Mouse (Mus musculus) megakaryocyte, embryonic 14.5 days (primary cell): ENCODE measurements at regions not wholly inside any gene's neighbourhood (a gene's known extent, or its start where the extent isn't known, plus 50 kb on each side); places are given as distances from the start of the nearest gene placed in this dataset.

ENCODE experiments used
- FLI1 ChIP-seq: IDR thresholded peaks from 2 replicates; pipeline ENCODE4 v1.6.1; 2012; ENCODE audit warnings: low read length, inconsistent platforms, mixed read lengths
- GATA1 ChIP-seq: IDR thresholded peaks from 3 replicates; pipeline ENCODE4 v1.6.1; 2012; ENCODE audit warnings: mixed read lengths, low read length, inconsistent platforms, borderline replicate concordance

GRCm38 (mm10) chr2:50954361-50955066 is 194.4 kb downstream of the Rnd3 start:
- TF ChIP-seq GATA1 (no peak), FLI1 (no peak)
